Mouse (Mus musculus): ENCODE data around the gene Edil3.

DNA sequence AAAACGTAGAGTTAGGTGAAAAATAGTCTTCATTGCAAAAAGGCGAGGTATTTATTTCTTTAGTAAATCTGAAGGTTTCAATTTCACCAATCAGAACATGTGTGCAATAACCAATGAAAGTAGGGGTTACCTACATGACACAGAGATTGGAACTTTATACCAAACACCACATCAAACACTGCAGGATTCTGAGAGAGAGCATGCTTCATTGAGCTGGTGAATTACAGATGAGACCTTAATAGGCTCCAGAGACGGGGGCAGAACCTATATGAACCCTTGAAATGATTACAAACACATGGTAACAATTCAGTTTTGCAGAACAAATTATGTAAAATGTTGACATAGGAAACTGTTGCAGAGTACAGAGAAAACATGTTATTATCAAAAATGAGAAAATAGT, 69.5 kb downstream of the Edil3 start:
- TF ChIP-seq CTCF (IDR thresholded peaks at IDR 0.05; ENCODE audit: borderline replicate concordance, extremely low read depth, insufficient read depth, insufficient read length) (no peak), POLR2A (IDR thresholded peaks at IDR 0.05; ENCODE audit: borderline replicate concordance, extremely low read depth, insufficient read depth, insufficient read length, poor library complexity, severe bottlenecking) (no peak)
